Mouse (Mus musculus): ENCODE measurements around the gene Hspa5. TPM values are rescaled to one million over a fixed set of nuclear protein-coding genes. Genes with fewer than 3 reads are reported as not detected.
"Not testable (repeated sequence)": the region's sequence is repeated elsewhere in the genome, so short reads cannot be mapped to it uniquely, and the experiment has no call there.

Gene Hspa5
- polyA plus RNA-seq, 1 experiment from 2014 or later, result 688 TPM

DNA sequence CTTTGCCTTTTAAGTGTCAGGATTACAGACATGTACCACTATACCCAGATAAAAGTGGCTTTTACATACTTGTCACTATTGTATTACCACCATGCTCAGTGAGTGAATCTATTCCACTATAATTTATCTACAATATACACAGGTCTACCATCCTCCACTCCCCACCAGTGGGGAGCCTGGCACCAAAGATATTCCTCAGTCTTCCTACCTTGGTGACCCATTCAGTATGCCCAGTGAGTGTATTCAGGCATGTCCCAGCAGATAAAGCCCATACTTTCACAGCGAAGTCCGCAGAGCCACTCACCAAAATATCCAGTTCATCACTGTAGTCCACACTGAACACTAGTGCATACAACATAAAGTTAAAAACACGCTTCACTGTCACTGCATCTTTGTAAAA, 39.0 kb downstream of the Hspa5 start:
- Histone ChIP-seq H3K4me3 (replicated peaks; ENCODE audit: low read depth, low read length) (no peak overlapping the region), H3K4me1 (replicated peaks; ENCODE audit: insufficient read depth, low read length) (no peaks in the 10 kb centered on the region; the same call in 1 of the 2 replicates), H3K27me3 (ENCODE audit: insufficient read depth, low read length) (no peaks in the 10 kb centered on the region), H3K9ac (ENCODE audit: low read depth, low read length) (no peak overlapping the region), H3K9me3 (replicated peaks; ENCODE audit: low read length) (no peaks in the 10 kb centered on the region), H3K27ac (no peak overlapping the region), H3K36me3 (ENCODE audit: insufficient read depth, low read length) (peaks cover 27% of the 10 kb centered on the region), H3K4me2 (ENCODE audit: low read length) (no peak overlapping the region)
- ATAC-seq (replicated peaks; ENCODE audit: low FRiP score, low read depth), result no peak
- no peak for DNase-seq (ENCODE audit: low spot score)
- WGBS, result 95% methylated on average over 3 of the region's 3 CpGs
- no peak for TF ChIP-seq CTCF (IDR thresholded peaks at IDR 0.05; ENCODE audit: low read depth)

DNA sequence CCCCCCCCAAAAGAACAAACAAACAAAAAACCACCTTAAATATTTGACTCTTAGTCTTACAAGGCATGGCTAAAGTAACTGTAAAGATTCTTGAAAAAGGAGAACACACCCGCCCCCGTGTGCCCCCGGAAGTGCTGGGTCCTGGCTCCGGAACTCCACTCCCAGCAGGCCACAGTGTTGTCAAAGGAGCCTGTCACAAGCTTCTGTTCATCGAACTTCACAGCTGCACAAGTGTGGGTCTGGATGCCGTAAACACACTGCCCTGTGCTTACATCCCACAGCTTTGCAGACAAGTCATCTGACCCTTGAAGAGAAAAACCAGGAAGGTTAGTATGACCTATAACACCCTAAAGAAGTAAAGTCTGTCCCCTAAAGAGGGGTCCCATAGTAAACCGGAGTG, 40.9 kb downstream of the Hspa5 start:
- no peaks in the 10 kb centered on the region for H3K9me3 ChIP-seq (replicated peaks; ENCODE audit: low read length)
- H3K9ac ChIP-seq (ENCODE audit: low read depth, low read length), result no peak overlapping the region
- ATAC-seq (replicated peaks; ENCODE audit: low FRiP score, low read depth) (no peak), DNase-seq (ENCODE audit: low spot score) (no peak)
- H3K4me2 ChIP-seq (ENCODE audit: low read length), result no peak overlapping the region
- no peak for TF ChIP-seq CTCF (IDR thresholded peaks at IDR 0.05; ENCODE audit: low read depth)
- H3K4me1 ChIP-seq (replicated peaks; ENCODE audit: insufficient read depth, low read length), result no peaks in the 10 kb centered on the region
- H3K27me3 ChIP-seq (ENCODE audit: insufficient read depth, low read length), result no peaks in the 10 kb centered on the region
- H3K36me3 ChIP-seq (ENCODE audit: insufficient read depth, low read length), result peaks cover 21% of the 10 kb centered on the region
- no peak overlapping the region for H3K27ac ChIP-seq
- 72% methylated on average over 7 of the region's 7 CpGs for WGBS
- H3K4me3 ChIP-seq (replicated peaks; ENCODE audit: low read depth, low read length), result no peak overlapping the region

DNA sequence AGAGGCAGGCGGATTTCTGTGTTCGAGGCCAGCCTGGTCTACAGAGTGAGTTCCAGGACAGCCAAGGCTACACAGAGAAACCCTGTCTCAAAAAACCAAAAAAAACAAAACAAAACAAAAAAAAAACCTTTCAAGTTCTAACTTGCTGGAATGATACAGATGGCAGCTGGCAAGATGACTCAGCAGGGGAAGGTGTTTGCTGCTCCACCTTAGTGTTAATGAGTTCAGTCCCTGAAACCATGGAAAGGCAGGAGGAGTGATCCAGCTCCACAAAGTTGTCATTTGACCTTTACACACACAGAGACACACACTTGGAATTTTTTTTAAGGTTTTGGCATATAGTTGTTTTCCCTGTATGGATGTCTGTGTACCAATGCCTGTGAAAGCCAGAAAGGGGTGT, 44.1 kb downstream of the Hspa5 start:
- H3K9me3 ChIP-seq (replicated peaks; ENCODE audit: low read length); H3K4me1 ChIP-seq (replicated peaks; ENCODE audit: insufficient read depth, low read length); H3K4me3 ChIP-seq (replicated peaks; ENCODE audit: low read depth, low read length); H3K4me2 ChIP-seq (ENCODE audit: low read length); H3K9ac ChIP-seq (ENCODE audit: low read depth, low read length); DNase-seq (ENCODE audit: low spot score); H3K27ac ChIP-seq; ATAC-seq (replicated peaks; ENCODE audit: low FRiP score, low read depth); H3K27me3 ChIP-seq (ENCODE audit: insufficient read depth, low read length): not testable (repeated sequence)
- 97% methylated on average over 2 of the region's 2 CpGs for whole genome bisulfite sequencing
- peaks cover 25% of the 10 kb centered on the region for H3K36me3 ChIP-seq (ENCODE audit: insufficient read depth, low read length)

DNA sequence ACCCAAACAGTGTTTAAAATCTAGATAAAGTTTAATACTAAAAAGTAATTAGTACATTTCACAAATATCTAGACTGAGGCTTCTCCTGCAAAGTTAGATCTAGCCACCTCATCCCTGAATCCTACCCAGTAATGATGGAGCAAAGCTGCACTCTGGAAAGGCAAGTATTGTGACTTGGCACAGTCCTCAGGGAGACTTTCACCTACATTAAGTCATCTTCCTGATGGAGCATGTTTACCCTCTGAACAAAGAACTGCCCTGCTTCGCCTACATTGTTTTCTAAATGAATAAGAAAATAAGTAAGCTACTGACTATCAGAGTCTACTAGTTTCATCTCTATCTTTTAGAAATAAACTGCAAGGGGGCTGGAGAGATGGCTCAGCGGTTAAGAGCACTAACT, 46.7 kb downstream of the Hspa5 start:
- H3K36me3 ChIP-seq (ENCODE audit: insufficient read depth, low read length), result peaks cover 19% of the 10 kb centered on the region; the same call in 1 of the 2 replicates
- H3K27ac ChIP-seq, result no peak overlapping the region
- 94% methylated on average over 2 of the region's 2 CpGs for WGBS
- no peak overlapping the region for H3K4me3 ChIP-seq (replicated peaks; ENCODE audit: low read depth, low read length)
- no peak; the same call in 1 of the 2 replicates for TF ChIP-seq CTCF (IDR thresholded peaks at IDR 0.05; ENCODE audit: low read depth)
- ATAC-seq (replicated peaks; ENCODE audit: low FRiP score, low read depth) (no peak), DNase-seq (ENCODE audit: low spot score) (no peak)
- H3K9me3 ChIP-seq (replicated peaks; ENCODE audit: low read length), result no peaks in the 10 kb centered on the region
- H3K27me3 ChIP-seq (ENCODE audit: insufficient read depth, low read length), result no peaks in the 10 kb centered on the region
- no peak overlapping the region for H3K4me2 ChIP-seq (ENCODE audit: low read length)
- H3K4me1 ChIP-seq (replicated peaks; ENCODE audit: insufficient read depth, low read length), result no peaks in the 10 kb centered on the region
- no peak overlapping the region for H3K9ac ChIP-seq (ENCODE audit: low read depth, low read length)

DNA sequence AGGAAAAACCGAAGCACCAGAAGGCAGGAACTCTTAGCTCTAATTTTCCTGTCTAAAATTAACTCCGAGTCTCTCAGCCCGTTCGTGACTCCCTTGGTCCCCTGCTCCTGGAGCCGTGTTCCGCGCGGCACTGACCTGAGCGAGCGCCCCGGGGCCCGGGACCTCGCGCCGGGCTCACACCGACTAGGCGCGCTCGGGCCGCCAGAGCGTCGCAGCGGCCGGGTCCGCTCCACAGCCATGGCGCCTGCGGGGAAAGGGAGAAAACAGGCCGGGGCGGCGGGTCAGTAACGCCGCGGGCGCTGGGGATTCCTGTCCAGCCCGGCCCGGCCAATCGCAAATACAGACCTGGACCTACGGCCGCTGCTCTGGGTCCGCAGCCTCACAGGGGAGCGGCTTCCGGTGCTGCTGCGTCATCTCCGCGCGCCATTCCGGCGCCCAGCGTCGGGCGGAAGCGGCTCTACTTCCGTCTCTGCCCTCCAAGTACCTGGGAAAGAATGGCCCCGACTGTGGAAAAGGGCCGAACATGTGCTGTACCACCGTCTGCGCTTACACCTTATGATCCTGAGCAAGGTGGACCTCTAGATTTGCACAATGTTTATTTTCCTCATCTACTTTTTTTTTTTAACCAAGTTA, 54.2 kb downstream of the Hspa5 start, which contains the start of gene Fbxw2:
Gene Fbxw2, minus strand, starts transcription at position 485 of the 633 bp plus-strand sequence.
- ATAC-seq (replicated peaks; ENCODE audit: low FRiP score, low read depth) (peak; percentile 98), DNase-seq (ENCODE audit: low spot score) (peak; percentile 94)
- Histone ChIP-seq H3K27me3 (ENCODE audit: insufficient read depth, low read length) (no peaks in the 10 kb centered on the region), H3K27ac (peak within 1 kb of the TSS; percentile 95), H3K9ac (ENCODE audit: low read depth, low read length) (peak within 1 kb of the TSS; percentile 96), H3K4me2 (ENCODE audit: low read length) (peak within 1 kb of the TSS; percentile 81), H3K9me3 (replicated peaks; ENCODE audit: low read length) (no peaks in the 10 kb centered on the region), H3K4me1 (replicated peaks; ENCODE audit: insufficient read depth, low read length) (0 out of 2 replicates have a peak, but pooled peaks cover 8% of the 10 kb centered on the region), H3K36me3 (ENCODE audit: insufficient read depth, low read length) (peaks cover 12% of the 10 kb centered on the region; the same call in 1 of the 2 replicates), H3K4me3 (replicated peaks; ENCODE audit: low read depth, low read length) (peak within 1 kb of the TSS; percentile 97)
- TF ChIP-seq CTCF (IDR thresholded peaks at IDR 0.05; ENCODE audit: low read depth), result no peak
- WGBS, result under 1% methylated on average over 56 of the region's 57 CpGs

DNA sequence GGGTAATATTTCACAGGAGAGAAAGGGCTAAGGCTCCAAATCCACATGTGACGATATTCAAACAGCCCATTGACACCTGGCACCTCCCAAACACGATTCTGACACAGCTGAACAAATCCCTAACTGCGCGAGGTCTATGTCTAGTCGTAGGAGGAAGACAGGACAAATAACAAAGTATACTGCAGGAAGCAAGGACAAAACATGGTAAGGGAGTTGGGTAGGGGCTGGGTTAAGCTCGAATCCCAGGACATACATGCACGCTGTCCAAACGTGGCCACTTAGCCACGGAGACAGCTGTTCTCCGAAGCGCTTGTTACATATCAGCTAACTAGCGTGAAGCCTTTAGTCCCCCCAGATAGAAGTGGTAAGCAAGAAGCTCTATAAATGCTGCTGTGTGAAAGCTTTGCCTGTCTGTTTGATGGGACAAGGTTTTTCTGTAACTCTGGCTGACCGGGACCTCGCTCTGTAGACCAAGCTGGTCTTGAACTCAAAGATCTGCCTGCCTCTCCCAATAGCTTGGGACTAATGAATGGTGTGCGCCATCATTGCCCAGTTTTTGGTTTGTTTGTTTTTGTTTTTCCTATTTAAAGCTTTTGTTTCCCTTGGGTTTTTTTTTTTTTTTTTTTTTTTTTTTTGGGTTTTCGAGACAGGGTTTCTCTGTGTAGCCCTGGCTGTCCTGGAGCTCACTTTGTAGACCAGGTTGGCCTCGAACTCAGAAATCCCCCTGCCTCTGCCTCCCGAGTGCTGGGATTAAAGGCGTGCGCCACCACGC, 54.9 kb downstream of the Hspa5 start:
- no peak for TF ChIP-seq CTCF (IDR thresholded peaks at IDR 0.05; ENCODE audit: low read depth)
- no peaks in the 10 kb centered on the region for H3K9me3 ChIP-seq (replicated peaks; ENCODE audit: low read length)
- ATAC-seq (replicated peaks; ENCODE audit: low FRiP score, low read depth) (peak; percentile 24; the same call in 1 of the 2 replicates), DNase-seq (ENCODE audit: low spot score) (no peak)
- 0 out of 2 replicates have a peak, but pooled peaks cover 8% of the 10 kb centered on the region for H3K4me1 ChIP-seq (replicated peaks; ENCODE audit: insufficient read depth, low read length)
- peak overlapping the region; percentile 97 for H3K4me3 ChIP-seq (replicated peaks; ENCODE audit: low read depth, low read length)
- 37% methylated on average over 20 of the region's 21 CpGs for WGBS
- peak overlapping the region; percentile 81 for H3K4me2 ChIP-seq (ENCODE audit: low read length)
- H3K27ac ChIP-seq, result peak overlapping the region; percentile 95
- no peaks in the 10 kb centered on the region for H3K27me3 ChIP-seq (ENCODE audit: insufficient read depth, low read length)
- peak overlapping the region; percentile 96 for H3K9ac ChIP-seq (ENCODE audit: low read depth, low read length)
- H3K36me3 ChIP-seq (ENCODE audit: insufficient read depth, low read length), result 0 out of 2 replicates have a peak, but pooled peaks cover 9% of the 10 kb centered on the region

Other genes starting within 250 kb of the Hspa5 start
- 56.6 and 58.7 TPM in 2 replicates for gene Gapvd1, start 16.7 kb upstream of the Hspa5 start, polyA plus RNA-seq (2015; fragmentation: Nextera tagmentation; extraction: Ambion mirVana)
- 30.8 and 33.3 TPM in 2 replicates for gene Rabepk, start 27.9 kb downstream of the Hspa5 start, polyA plus RNA-seq (2015; fragmentation: Nextera tagmentation; extraction: Ambion mirVana)
- 61.0 and 65.8 TPM in 2 replicates for gene Fbxw2, start 54.3 kb downstream of the Hspa5 start, polyA plus RNA-seq (2015; fragmentation: Nextera tagmentation; extraction: Ambion mirVana)
- not detected in 2 replicates for gene Gm34653, start 61.0 kb downstream of the Hspa5 start, polyA plus RNA-seq (2015; fragmentation: Nextera tagmentation; extraction: Ambion mirVana)
- 19.0 and 19.3 TPM in 2 replicates for gene Cutal, start 102.4 kb downstream of the Hspa5 start, polyA plus RNA-seq (2015; fragmentation: Nextera tagmentation; extraction: Ambion mirVana)
- gene Psmd5, start 103.0 kb downstream of the Hspa5 start, polyA plus RNA-seq (2015; fragmentation: Nextera tagmentation; extraction: Ambion mirVana), result 92.0 and 104 TPM in 2 replicates
- gene Phf19, start 142.1 kb downstream of the Hspa5 start, polyA plus RNA-seq (2015; fragmentation: Nextera tagmentation; extraction: Ambion mirVana), result 6.8 and 8.7 TPM in 2 replicates
- 18.6 and 20.6 TPM in 2 replicates for gene Traf1, start 189.8 kb downstream of the Hspa5 start, polyA plus RNA-seq (2015; fragmentation: Nextera tagmentation; extraction: Ambion mirVana)

Data from kidney, postnatal 0 days (tissue).